Mouse (Mus musculus) embryonic facial prominence, embryonic 15.5 days (tissue): Measurements from ENCODE around the gene Fam72a. TPM values are rescaled to one million over a fixed set of nuclear protein-coding genes. Genes with fewer than 3 reads are reported as not detected.
A peak's percentile ranks its signal among the peaks of the same experiment; 100 is the strongest.

Source experiments
- ATAC-seq: fragments of 200-750 bp; cut with Nextera tagmentation; 2 replicates; pipeline ENCODE4 v1.8.0; 2017; ENCODE audit warnings: low read depth, moderate TSS enrichment; ENCODE audit not compliant: insufficient number of reproducible peaks, low FRiP score, low TSS enrichment
- H3K27ac ChIP-seq: fragments of 300-500 bp; sonication (generic); replicated peaks from 2 replicates; pipeline ENCODE4 v1.5.1; 2015; ENCODE audit warnings: mild to moderate bottlenecking, inconsistent platforms
- H3K27me3 ChIP-seq: fragments of 300-500 bp; sonication (generic); 2 replicates; pipeline ENCODE4 v1.6.1; 2015; ENCODE audit warnings: inconsistent platforms
- H3K36me3 ChIP-seq: fragments of 300-500 bp; sonication (generic); 2 replicates; pipeline ENCODE4 v1.6.1; 2015; ENCODE audit warnings: mild to moderate bottlenecking, inconsistent platforms
- H3K4me1 ChIP-seq: fragments of 300-500 bp; sonication (generic); 2 replicates; pipeline ENCODE4 v1.6.1; 2015; ENCODE audit warnings: inconsistent platforms
- H3K4me2 ChIP-seq: fragments of 300-500 bp; sonication (generic); replicated peaks from 2 replicates; pipeline ENCODE4 v1.6.1; 2015; ENCODE audit warnings: mild to moderate bottlenecking, inconsistent platforms
- H3K4me3 ChIP-seq: fragments of 300-500 bp; sonication (generic); replicated peaks from 2 replicates; pipeline ENCODE4 v1.5.1; 2015; ENCODE audit warnings: mild to moderate bottlenecking, inconsistent platforms
- H3K9ac ChIP-seq: fragments of 300-500 bp; sonication (generic); 2 replicates; pipeline ENCODE4 v1.6.1; 2015; ENCODE audit warnings: inconsistent platforms
- H3K9me3 ChIP-seq: fragments of 300-500 bp; sonication (generic); replicated peaks from 2 replicates; pipeline ENCODE4 v1.6.1; 2016; ENCODE audit warnings: inconsistent platforms
- WGBS: fragments of 180-500 bp; shearing (Covaris S2); methylation state at CpG from one replicate; pipeline ENCODE4 v1.1.7; 2015; 5-methylcytosine and 5-hydroxymethylcytosine counted together
- polyA plus RNA-seq: library from polyadenylated mRNA; unstranded; fragments of >200 nt; fragmentation: Nextera tagmentation; extraction: Ambion mirVana; gene quantifications from 2 replicates; pipeline ENCODE4 v1.2.1, GENCODE M21; 2015

The Fam72a gene
- polyA plus RNA-seq, result 2.2 and 2.4 TPM in 2 replicates

GRCm38 (mm10) chr1:131527281-131528080 is at the start of gene Fam72a, which contains the start of gene Srgap2:
Fam72a (plus strand) TSS chr1:131527903.
Srgap2 (minus strand) TSS chr1:131527352.
- Histone ChIP-seq H3K4me1 (peaks cover 35% of the 10 kb centered on the region), H3K36me3 (no peaks in the 10 kb centered on the region), H3K4me3 (peak within 1 kb of the TSS; percentile 78), H3K27me3 (no peaks in the 10 kb centered on the region), H3K27ac (peak within 1 kb of the TSS; percentile 98), H3K4me2 (peak within 1 kb of the TSS; percentile 87), H3K9me3 (no peaks in the 10 kb centered on the region), H3K9ac (peak within 1 kb of the TSS; percentile 83)
- peak; percentile 97 for ATAC-seq
- under 1% methylated on average over 44 of the region's 44 CpGs for WGBS

- ATAC-seq, result no peak
- Histone ChIP-seq H3K4me2 (no peak overlapping the region), H3K9me3 (peaks cover 4% of the 10 kb centered on the region; the same call in 1 of the 2 replicates), H3K4me1 (no peaks in the 10 kb centered on the region), H3K36me3 (no peaks in the 10 kb centered on the region), H3K27me3 (no peaks in the 10 kb centered on the region), H3K27ac (no peak overlapping the region), H3K4me3 (no peak overlapping the region), H3K9ac (no peak overlapping the region)
- WGBS, result 65% methylated on average over 2 of the region's 2 CpGs
Observed at GRCm38 (mm10) chr1:131478770-131479305, 48.9 kb upstream of the Fam72a start.

GRCm38 (mm10) chr1:131481391-131481790 is 46.3 kb upstream of the Fam72a start:
- H3K27ac ChIP-seq, result no peak overlapping the region
- H3K36me3 ChIP-seq, result no peaks in the 10 kb centered on the region
- no peak for ATAC-seq
- H3K9ac ChIP-seq, result no peak overlapping the region
- H3K27me3 ChIP-seq, result no peaks in the 10 kb centered on the region
- no peak overlapping the region for H3K4me2 ChIP-seq
- peaks cover 4% of the 10 kb centered on the region; the same call in 1 of the 2 replicates for H3K9me3 ChIP-seq
- H3K4me3 ChIP-seq, result no peak overlapping the region
- no peaks in the 10 kb centered on the region for H3K4me1 ChIP-seq

GRCm38 (mm10) chr1:131482242-131482641 is 45.5 kb upstream of the Fam72a start:
- Histone ChIP-seq H3K27ac (no peak overlapping the region), H3K4me3 (no peak overlapping the region), H3K9me3 (peaks cover 4% of the 10 kb centered on the region; the same call in 1 of the 2 replicates), H3K9ac (no peak overlapping the region), H3K27me3 (no peaks in the 10 kb centered on the region), H3K4me1 (no peaks in the 10 kb centered on the region), H3K36me3 (no peaks in the 10 kb centered on the region), H3K4me2 (no peak overlapping the region)
- ATAC-seq, result no peak
- whole genome bisulfite sequencing, result 84% methylated on average over 3 of the region's 3 CpGs

GRCm38 (mm10) chr1:131486094-131486850 is 41.4 kb upstream of the Fam72a start:
- no peaks in the 10 kb centered on the region for H3K27me3 ChIP-seq

GRCm38 (mm10) chr1:131489312-131489711 is 38.4 kb upstream of the Fam72a start:
- 83% methylated on average over 3 of the region's 3 CpGs for WGBS

More at GRCm38 (mm10) chr1:131486094-131486850, 41.4 kb upstream of the Fam72a start:
- no peak overlapping the region for H3K27ac ChIP-seq
- WGBS, result 63% methylated on average over 5 of the region's 5 CpGs
- no peak overlapping the region for H3K4me2 ChIP-seq
- no peaks in the 10 kb centered on the region for H3K9me3 ChIP-seq
- H3K36me3 ChIP-seq, result no peaks in the 10 kb centered on the region
- H3K4me3 ChIP-seq, result no peak overlapping the region
- H3K9ac ChIP-seq, result no peak overlapping the region
- no peaks in the 10 kb centered on the region for H3K4me1 ChIP-seq
- no peak for ATAC-seq

GRCm38 (mm10) chr1:131491579-131491978 is 36.1 kb upstream of the Fam72a start:
- no peaks in the 10 kb centered on the region for H3K36me3 ChIP-seq
- H3K9ac ChIP-seq, result no peak overlapping the region
- 47% methylated on average over 4 of the region's 4 CpGs for WGBS

More at GRCm38 (mm10) chr1:131489312-131489711, 38.4 kb upstream of the Fam72a start:
- Histone ChIP-seq H3K9ac (no peak overlapping the region), H3K27ac (no peak overlapping the region), H3K4me2 (no peak overlapping the region), H3K4me1 (peaks cover 11% of the 10 kb centered on the region), H3K27me3 (no peaks in the 10 kb centered on the region), H3K4me3 (no peak overlapping the region), H3K9me3 (no peaks in the 10 kb centered on the region), H3K36me3 (no peaks in the 10 kb centered on the region)
- ATAC-seq, result no peak

GRCm38 (mm10) chr1:131492360-131492759 is 35.3 kb upstream of the Fam72a start:
- 65% methylated on average over 2 of the region's 2 CpGs for WGBS
- Histone ChIP-seq H3K36me3 (no peaks in the 10 kb centered on the region), H3K9ac (no peak overlapping the region), H3K9me3 (no peaks in the 10 kb centered on the region), H3K4me1 (peaks cover 14% of the 10 kb centered on the region), H3K27me3 (no peaks in the 10 kb centered on the region), H3K4me3 (no peak overlapping the region), H3K27ac (no peak overlapping the region), H3K4me2 (no peak overlapping the region)
- ATAC-seq, result no peak

More at GRCm38 (mm10) chr1:131491579-131491978, 36.1 kb upstream of the Fam72a start:
- ATAC-seq, result no peak
- Histone ChIP-seq H3K4me1 (peaks cover 14% of the 10 kb centered on the region), H3K4me2 (no peak overlapping the region), H3K27me3 (no peaks in the 10 kb centered on the region), H3K27ac (no peak overlapping the region), H3K4me3 (no peak overlapping the region), H3K9me3 (no peaks in the 10 kb centered on the region)

- Histone ChIP-seq H3K27ac (no peak overlapping the region), H3K4me1 (peaks cover 14% of the 10 kb centered on the region), H3K4me2 (no peak overlapping the region), H3K9ac (no peak overlapping the region), H3K36me3 (no peaks in the 10 kb centered on the region), H3K4me3 (no peak overlapping the region), H3K27me3 (no peaks in the 10 kb centered on the region), H3K9me3 (no peaks in the 10 kb centered on the region)
- WGBS, result 67% methylated on average over 4 of the region's 4 CpGs
- ATAC-seq, result 0 out of 2 replicates have a peak, but pooled peaks have one; percentile 51
Observed at GRCm38 (mm10) chr1:131493966-131494898, 33.5 kb upstream of the Fam72a start.

GRCm38 (mm10) chr1:131498231-131498630 is 29.5 kb upstream of the Fam72a start:
- no peak overlapping the region for H3K4me3 ChIP-seq
- H3K27me3 ChIP-seq, result no peaks in the 10 kb centered on the region
- ATAC-seq, result no peak
- H3K27ac ChIP-seq, result no peak overlapping the region
- no peak overlapping the region for H3K4me2 ChIP-seq
- H3K9ac ChIP-seq, result no peak overlapping the region
- H3K9me3 ChIP-seq, result no peaks in the 10 kb centered on the region
- WGBS, result 93% methylated on average over 1 of the region's 1 CpGs
- no peaks in the 10 kb centered on the region for H3K36me3 ChIP-seq
- peaks cover 7% of the 10 kb centered on the region; the same call in 1 of the 2 replicates for H3K4me1 ChIP-seq
